Mouse (Mus musculus) heart, embryonic 16.5 days (tissue): ENCODE results near the gene Rgcc. TPM values are rescaled to one million over a fixed set of nuclear protein-coding genes. Genes with fewer than 3 reads are reported as not detected.
A peak's percentile ranks its signal among the peaks of the same experiment; 100 is the strongest.

Experiments used
- ATAC-seq: fragments of 200-750 bp; cut with Nextera tagmentation; replicated peaks from 2 replicates; pipeline ENCODE4 v1.8.0; 2017; ENCODE audit warnings: moderate number of reproducible peaks; ENCODE audit not compliant: insufficient read depth, low FRiP score; ENCODE audit errors: extremely low read depth
- H3K27ac ChIP-seq: fragments of 300-500 bp; sonication (generic); 2 replicates; pipeline ENCODE4 v1.5.1; 2014; ENCODE audit warnings: mild to moderate bottlenecking, low read length, control low read depth, moderate library complexity
- H3K27me3 ChIP-seq: fragments of 300-500 bp; sonication (generic); 2 replicates; pipeline ENCODE4 v1.6.1; 2014; ENCODE audit warnings: low read length, mixed read lengths; ENCODE audit not compliant: control insufficient read depth, insufficient read depth
- H3K36me3 ChIP-seq: fragments of 300-500 bp; sonication (generic); 2 replicates; pipeline ENCODE4 v1.6.1; 2014; ENCODE audit not compliant: control insufficient read depth, insufficient read depth
- H3K4me1 ChIP-seq: fragments of 300-500 bp; sonication (generic); 2 replicates; pipeline ENCODE4 v1.6.1; 2014; ENCODE audit warnings: low read length, mixed read lengths; ENCODE audit not compliant: control insufficient read depth, insufficient read depth
- H3K4me2 ChIP-seq: fragments of 300-500 bp; sonication (generic); 2 replicates; pipeline ENCODE4 v1.6.1; 2014; ENCODE audit warnings: low read depth, mild to moderate bottlenecking, control low read depth, low read length
- H3K4me3 ChIP-seq: fragments of 300-500 bp; sonication (generic); 2 replicates; pipeline ENCODE4 v1.5.1; 2014; ENCODE audit warnings: mild to moderate bottlenecking, control low read depth, low read length
- H3K9ac ChIP-seq: fragments of 300-500 bp; sonication (generic); 2 replicates; pipeline ENCODE4 v1.6.1; 2014; ENCODE audit warnings: low read length, control low read depth
- H3K9me3 ChIP-seq: fragments of 300-500 bp; sonication (generic); replicated peaks from 2 replicates; pipeline ENCODE4 v1.6.1; 2016; ENCODE audit warnings: low read length; ENCODE audit not compliant: control insufficient read depth
- WGBS: fragments of 180-500 bp; shearing (Covaris S2); extraction: QIAGEN DNeasy Blood & Tissue Kit; methylation state at CpG from one replicate; pipeline ENCODE4 v1.1.7; 2014; 5-methylcytosine and 5-hydroxymethylcytosine counted together
- polyA plus RNA-seq: library from polyadenylated mRNA; unstranded; fragments of >200 nt; fragmentation: Nextera tagmentation; extraction: Ambion mirVana; gene quantifications from 2 replicates; pipeline ENCODE4 v1.2.1, GENCODE M21; 2015

Gene Rgcc
- polyA plus RNA-seq, 1 experiment from 2014 or later = 74.7 TPM

DNA sequence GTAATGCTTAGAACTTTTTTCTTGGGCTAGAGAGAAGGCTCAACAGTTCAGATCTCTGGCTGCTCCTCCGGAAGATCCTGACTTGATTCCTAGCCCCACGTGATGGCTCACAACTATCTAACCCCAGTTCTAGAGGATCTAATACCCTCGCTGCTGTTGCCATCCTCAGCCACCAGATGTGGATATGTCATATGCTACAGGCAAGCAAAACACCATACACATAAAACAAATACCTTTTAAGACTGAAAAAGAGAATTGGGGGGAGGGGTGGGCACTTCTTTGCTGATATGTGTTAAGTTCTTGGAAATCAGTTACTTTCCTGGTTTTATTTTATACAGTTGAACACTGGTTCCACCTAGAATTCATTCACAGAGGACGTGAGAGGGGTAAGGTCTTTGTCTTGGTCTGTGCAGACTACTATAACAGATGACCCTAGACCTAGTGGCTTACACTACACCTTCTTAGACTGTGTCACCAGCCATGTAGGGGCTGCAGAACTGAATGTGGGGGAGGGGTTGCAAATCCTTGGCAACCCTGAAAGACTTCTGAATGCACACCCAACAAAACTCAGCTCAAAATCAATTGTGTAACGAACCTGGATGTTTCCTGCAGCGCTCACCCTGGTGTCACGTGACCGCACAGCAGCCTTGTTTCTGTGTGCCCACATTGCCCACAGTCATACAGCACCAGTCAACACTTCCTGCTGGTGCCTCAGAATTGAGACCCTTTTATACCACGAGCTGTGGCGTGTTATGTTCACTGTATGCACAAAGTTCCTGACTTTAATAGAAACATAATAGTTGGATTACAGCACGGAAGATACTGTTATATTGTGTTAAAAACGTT lies 58.2 kb downstream of the Rgcc start:
- Histone ChIP-seq H3K9me3 (peaks cover 3% of the 10 kb centered on the region; the same call in 1 of the 2 replicates), H3K4me2 (no peak overlapping the region), H3K4me3 (no peak overlapping the region), H3K27ac (no peak overlapping the region), H3K36me3 (no peaks in the 10 kb centered on the region), H3K9ac (no peak overlapping the region), H3K27me3 (peaks cover 7% of the 10 kb centered on the region), H3K4me1 (peaks cover 3% of the 10 kb centered on the region)
- ATAC-seq = 0 out of 2 replicates have a peak, but pooled peaks have one; percentile 37
- 79% methylated on average over 12 of the region's 12 CpGs for WGBS

DNA sequence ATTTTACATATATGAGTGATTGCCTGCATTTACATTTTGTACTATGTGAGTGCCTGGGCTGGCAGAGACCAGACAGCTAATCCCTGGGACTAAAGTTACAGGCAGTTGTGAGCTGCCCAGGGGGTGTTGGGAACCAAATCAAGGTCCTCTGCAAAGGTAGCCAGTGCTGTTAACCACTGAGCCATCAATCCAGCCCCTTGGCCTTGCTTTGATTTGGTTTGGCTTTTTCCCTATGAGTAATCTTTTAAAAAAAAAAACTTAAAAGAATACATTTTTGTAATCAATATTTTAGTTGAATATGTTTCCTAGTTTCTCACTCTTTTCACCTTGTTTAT lies 59.1 kb downstream of the Rgcc start:
- H3K9ac ChIP-seq = no peak overlapping the region
- peaks cover 3% of the 10 kb centered on the region; the same call in 1 of the 2 replicates for H3K9me3 ChIP-seq
- no peak overlapping the region for H3K27ac ChIP-seq
- H3K27me3 ChIP-seq = peaks cover 4% of the 10 kb centered on the region
- no peak overlapping the region for H3K4me2 ChIP-seq
- H3K4me3 ChIP-seq = no peak overlapping the region
- no peak for ATAC-seq
- no peaks in the 10 kb centered on the region for H3K36me3 ChIP-seq
- H3K4me1 ChIP-seq = no peaks in the 10 kb centered on the region; the same call in 1 of the 2 replicates

DNA sequence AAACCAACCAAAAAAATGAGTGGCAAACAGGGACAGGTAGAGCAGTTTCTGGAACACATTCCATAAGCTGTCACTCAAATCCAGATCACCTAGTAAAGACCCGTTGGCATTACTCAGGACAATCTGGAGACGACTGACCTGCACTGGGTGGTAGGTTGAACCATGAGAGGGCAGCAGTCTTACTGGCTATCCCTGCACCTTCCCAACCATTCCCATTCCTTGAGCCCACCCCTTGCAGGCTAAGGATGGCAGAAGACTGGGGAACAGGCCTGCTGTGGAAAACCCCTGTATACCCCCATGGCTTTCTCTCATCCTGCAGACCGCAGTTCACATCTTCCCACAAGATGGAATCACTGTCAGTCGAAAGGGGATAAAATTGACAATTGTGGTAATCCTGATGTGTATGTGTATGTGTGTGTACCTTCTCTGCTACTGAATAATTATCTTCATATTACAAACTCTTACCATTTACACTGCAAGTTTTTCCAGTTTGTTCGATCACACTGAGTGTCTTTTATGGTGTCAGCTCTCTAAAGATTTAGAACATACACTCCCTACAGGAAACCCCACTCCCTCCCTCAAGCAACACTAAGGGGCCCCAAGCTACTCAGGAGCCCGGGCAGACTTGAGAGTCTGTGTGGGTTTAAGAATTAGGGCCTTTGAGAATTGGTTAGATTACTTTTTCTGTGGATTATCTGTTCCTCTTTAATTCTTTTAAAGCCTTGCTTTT lies 59.6 kb downstream of the Rgcc start:
- H3K36me3 ChIP-seq = no peaks in the 10 kb centered on the region
- H3K27me3 ChIP-seq = peaks cover 2% of the 10 kb centered on the region
- no peaks in the 10 kb centered on the region; the same call in 1 of the 2 replicates for H3K4me1 ChIP-seq
- no peak overlapping the region for H3K4me2 ChIP-seq
- H3K9ac ChIP-seq = no peak overlapping the region
- H3K9me3 ChIP-seq = peaks cover 3% of the 10 kb centered on the region; the same call in 1 of the 2 replicates
- WGBS = 64% methylated on average over 6 of the region's 6 CpGs
- no peak for ATAC-seq
- H3K27ac ChIP-seq = no peak overlapping the region
- H3K4me3 ChIP-seq = no peak overlapping the region

DNA sequence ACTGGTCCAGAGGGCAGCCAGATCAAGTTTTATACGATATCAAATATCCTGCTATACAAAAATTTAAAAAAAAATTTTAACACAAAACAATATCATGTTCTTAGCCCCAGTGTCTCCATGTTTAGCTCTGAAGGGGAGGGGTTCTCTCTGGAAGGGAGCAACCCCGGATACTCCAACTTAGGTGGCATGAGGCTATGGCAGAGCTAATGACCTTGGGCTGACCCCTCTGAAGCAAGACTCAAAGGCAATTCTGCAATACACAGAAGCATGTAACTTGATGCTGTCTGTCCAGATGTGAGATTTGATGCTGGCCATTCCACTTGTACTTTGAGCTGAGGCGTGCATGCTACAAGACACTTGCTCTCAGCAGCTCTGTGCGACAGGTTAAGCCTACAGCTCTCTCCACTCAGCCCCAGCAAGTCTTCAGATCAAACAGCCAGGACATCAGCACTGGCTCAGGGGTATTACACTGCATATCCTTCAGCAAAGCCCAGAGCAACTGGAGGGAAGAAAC lies 60.3 kb downstream of the Rgcc start:
- no peak; the same call in 1 of the 2 replicates for ATAC-seq

DNA sequence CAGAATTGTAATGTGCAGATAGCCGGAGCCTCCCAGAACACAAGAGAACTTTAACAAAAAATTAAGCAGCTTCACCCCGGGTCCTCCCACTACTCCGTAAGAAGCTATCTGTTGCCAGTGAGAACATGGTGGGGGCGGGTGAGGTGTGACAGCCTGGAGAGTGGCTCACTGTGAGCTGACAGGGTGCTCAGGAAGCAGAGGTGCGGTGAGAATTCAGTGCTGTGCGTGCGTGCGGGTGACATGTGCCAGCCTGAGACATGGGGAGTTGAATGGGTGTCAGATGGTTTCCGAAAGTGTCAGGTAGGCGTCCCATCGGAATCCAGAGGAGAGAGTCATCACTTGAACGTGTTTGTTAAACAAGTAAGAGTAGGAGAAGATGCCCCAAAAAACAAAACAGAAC lies 62.0 kb downstream of the Rgcc start:
- no peak for ATAC-seq
- Histone ChIP-seq H3K27me3 (no peaks in the 10 kb centered on the region), H3K4me1 (no peaks in the 10 kb centered on the region; the same call in 1 of the 2 replicates), H3K4me2 (peak overlapping the region; percentile 26), H3K9me3 (0 out of 2 replicates have a peak, but pooled peaks cover 3% of the 10 kb centered on the region), H3K27ac (0 out of 2 replicates have a peak overlapping the region, but pooled peaks have one; percentile 3), H3K9ac (no peak overlapping the region), H3K4me3 (no peak overlapping the region), H3K36me3 (no peaks in the 10 kb centered on the region)
- 52% methylated on average over 12 of the region's 12 CpGs for whole genome bisulfite sequencing

More for the DNA sequence above, 60.3 kb downstream of the Rgcc start:
- no peaks in the 10 kb centered on the region; the same call in 1 of the 2 replicates for H3K27me3 ChIP-seq
- H3K27ac ChIP-seq = no peak overlapping the region
- no peak overlapping the region for H3K4me2 ChIP-seq
- H3K4me3 ChIP-seq = no peak overlapping the region
- H3K9ac ChIP-seq = no peak overlapping the region
- whole genome bisulfite sequencing = 53% methylated on average over 4 of the region's 4 CpGs
- H3K36me3 ChIP-seq = no peaks in the 10 kb centered on the region
- H3K4me1 ChIP-seq = no peaks in the 10 kb centered on the region; the same call in 1 of the 2 replicates
- H3K9me3 ChIP-seq = peaks cover 3% of the 10 kb centered on the region; the same call in 1 of the 2 replicates

Other genes with a start within 250 kb of the Rgcc start
- gene Zfp957, start 54.3 kb downstream of the Rgcc start, polyA plus RNA-seq = 0.13 TPM in 1 of 2 replicates, not detected in the other
- gene Naa16, start 89.1 kb upstream of the Rgcc start, polyA plus RNA-seq = 22.2 and 22.8 TPM in 2 replicates
- 10.8 and 10.9 TPM in 2 replicates for gene Mtrf1, start 96.1 kb upstream of the Rgcc start, polyA plus RNA-seq
- gene Kbtbd7, start 124.9 kb upstream of the Rgcc start, polyA plus RNA-seq = 8.0 and 8.2 TPM in 2 replicates
- gene Kbtbd6, start 150.2 kb upstream of the Rgcc start, polyA plus RNA-seq = 1.9 and 2.6 TPM in 2 replicates
- 9.9 and 12.3 TPM in 2 replicates for gene Elf1, start 179.5 kb upstream of the Rgcc start, polyA plus RNA-seq
- gene Wbp4, start 179.9 kb upstream of the Rgcc start, polyA plus RNA-seq = 26.8 and 27.6 TPM in 2 replicates